Mouse (Mus musculus): ENCODE data around the gene Qrich1. TPM values are rescaled to one million over a fixed set of nuclear protein-coding genes. Genes with fewer than 3 reads are reported as not detected.

Qrich1 gene
- polyA plus RNA-seq, 1 experiment from 2014 or later: 111 TPM

- H3K9me3 ChIP-seq (replicated peaks): no peaks in the 10 kb centered on the region
- ATAC-seq (ENCODE audit: low FRiP score): no peak
- WGBS: 94% methylated on average over 19 of the region's 19 CpGs
- H3K9ac ChIP-seq (replicated peaks): no peak overlapping the region
- H3K27ac ChIP-seq (replicated peaks): no peak overlapping the region
- peaks cover 72% of the 10 kb centered on the region for H3K36me3 ChIP-seq
- H3K4me1 ChIP-seq: peaks cover 26% of the 10 kb centered on the region
- no peak overlapping the region for H3K4me2 ChIP-seq
- H3K27me3 ChIP-seq (replicated peaks): no peaks in the 10 kb centered on the region
- H3K4me3 ChIP-seq (replicated peaks): no peak overlapping the region
These were observed 22.3 kb upstream of the Qrich1 start for GRCm38 (mm10) chr9:108494146-108494825.

DNA sequence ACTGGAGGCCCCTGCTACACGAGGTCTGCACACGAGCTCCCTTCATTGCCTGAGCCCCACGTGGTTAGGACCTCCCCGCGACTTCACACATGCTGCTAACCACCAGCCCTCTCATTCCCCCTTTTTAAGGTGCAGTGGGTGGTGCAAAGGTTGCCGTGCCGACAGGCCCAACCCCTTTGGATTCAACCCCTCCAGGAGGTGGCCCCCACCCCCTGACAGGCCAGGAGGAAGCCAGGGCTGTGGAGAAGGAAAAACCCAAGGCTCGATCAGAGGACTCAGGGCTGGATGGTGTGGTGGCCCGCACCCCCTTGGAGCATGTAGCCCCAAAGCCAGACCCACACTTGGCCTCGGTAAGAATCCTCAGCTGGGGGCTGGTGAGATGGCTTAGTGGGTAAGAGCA is 21.7 kb upstream of the Qrich1 start:
- Histone ChIP-seq H3K4me2 (no peak overlapping the region), H3K9ac (replicated peaks) (no peak overlapping the region), H3K4me3 (replicated peaks) (no peak overlapping the region), H3K9me3 (replicated peaks) (no peaks in the 10 kb centered on the region), H3K27ac (replicated peaks) (no peak overlapping the region), H3K27me3 (replicated peaks) (no peaks in the 10 kb centered on the region), H3K36me3 (peaks cover 78% of the 10 kb centered on the region), H3K4me1 (peaks cover 20% of the 10 kb centered on the region)
- no peak for ATAC-seq (ENCODE audit: low FRiP score)
- 85% methylated on average over 10 of the region's 10 CpGs for WGBS

DNA sequence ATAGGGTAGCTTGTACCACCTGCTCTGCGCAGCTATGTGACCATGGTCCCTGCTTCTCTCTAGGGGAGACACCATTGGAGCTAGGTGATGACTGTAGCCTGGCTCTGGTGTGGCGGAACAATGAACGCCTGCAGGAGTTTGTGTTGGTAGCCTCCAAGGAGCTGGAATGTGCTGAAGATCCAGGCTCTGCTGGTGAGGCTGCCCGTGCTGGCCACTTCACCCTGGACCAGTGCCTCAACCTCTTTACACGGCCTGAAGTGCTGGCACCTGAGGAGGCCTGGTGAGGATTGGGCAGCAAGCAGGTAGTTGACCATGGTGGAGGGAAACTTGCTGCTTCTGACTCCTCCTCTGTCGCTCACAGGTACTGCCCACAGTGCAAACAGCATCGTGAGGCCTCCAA is 17.4 kb upstream of the Qrich1 start:
- Histone ChIP-seq H3K4me3 (replicated peaks) (no peak overlapping the region), H3K27me3 (replicated peaks) (no peaks in the 10 kb centered on the region), H3K4me2 (no peak overlapping the region), H3K36me3 (peaks cover 93% of the 10 kb centered on the region), H3K27ac (replicated peaks) (no peak overlapping the region), H3K9me3 (replicated peaks) (no peaks in the 10 kb centered on the region), H3K4me1 (no peaks in the 10 kb centered on the region), H3K9ac (replicated peaks) (no peak overlapping the region)
- over 99% methylated on average over 7 of the region's 7 CpGs for WGBS
- no peak for ATAC-seq (ENCODE audit: low FRiP score)

DNA sequence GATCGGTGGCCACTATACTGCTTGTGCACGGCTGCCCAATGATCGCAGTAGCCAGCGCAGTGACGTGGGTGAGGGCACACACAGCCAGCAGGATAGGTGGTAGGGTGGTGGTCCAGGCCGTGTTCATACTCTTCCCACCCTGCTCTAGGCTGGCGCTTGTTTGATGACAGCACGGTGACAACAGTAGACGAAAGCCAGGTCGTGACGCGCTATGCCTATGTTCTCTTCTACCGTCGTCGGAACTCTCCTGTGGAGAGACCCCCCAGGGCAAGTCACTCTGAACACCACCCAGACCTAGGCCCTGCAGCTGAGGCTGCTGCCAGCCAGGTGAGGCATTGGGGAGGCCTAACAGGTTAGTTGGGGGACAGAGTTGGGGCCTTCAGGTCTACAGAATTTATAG is 16.7 kb upstream of the Qrich1 start:
- H3K36me3 ChIP-seq: peaks cover 85% of the 10 kb centered on the region
- H3K9ac ChIP-seq (replicated peaks): no peak overlapping the region
- no peak for ATAC-seq (ENCODE audit: low FRiP score)
- no peak overlapping the region for H3K27ac ChIP-seq (replicated peaks)
- H3K4me2 ChIP-seq: no peak overlapping the region
- H3K9me3 ChIP-seq (replicated peaks): no peaks in the 10 kb centered on the region
- no peaks in the 10 kb centered on the region for H3K27me3 ChIP-seq (replicated peaks)
- 96% methylated on average over 15 of the region's 15 CpGs for WGBS
- no peaks in the 10 kb centered on the region for H3K4me1 ChIP-seq
- no peak overlapping the region for H3K4me3 ChIP-seq (replicated peaks)

- Histone ChIP-seq H3K4me3 (replicated peaks) (no peak overlapping the region; the same call in 1 of the 2 replicates), H3K36me3 (peaks cover 35% of the 10 kb centered on the region), H3K4me2 (peak overlapping the region; percentile 88), H3K27ac (replicated peaks) (no peak overlapping the region; the same call in 1 of the 2 replicates), H3K27me3 (replicated peaks) (no peaks in the 10 kb centered on the region), H3K9me3 (replicated peaks) (no peaks in the 10 kb centered on the region), H3K4me1 (peaks cover 25% of the 10 kb centered on the region), H3K9ac (replicated peaks) (no peak overlapping the region)
- no peak for ATAC-seq (ENCODE audit: low FRiP score)
- 90% methylated on average over 7 of the region's 7 CpGs for WGBS
These were observed 9.7 kb upstream of the Qrich1 start for GRCm38 (mm10) chr9:108506901-108507300.

- WGBS: under 1% methylated on average over 37 of the region's 37 CpGs
- ATAC-seq (ENCODE audit: low FRiP score): peak; percentile 97
- H3K9ac ChIP-seq (replicated peaks): peak within 1 kb of the TSS; percentile 60
These were observed 8.8 kb upstream of the Qrich1 start, which contains the start of gene Qars for GRCm38 (mm10) chr9:108507619-108508434. TSS of gene Qars (plus strand) at chr9:108507706.

DNA sequence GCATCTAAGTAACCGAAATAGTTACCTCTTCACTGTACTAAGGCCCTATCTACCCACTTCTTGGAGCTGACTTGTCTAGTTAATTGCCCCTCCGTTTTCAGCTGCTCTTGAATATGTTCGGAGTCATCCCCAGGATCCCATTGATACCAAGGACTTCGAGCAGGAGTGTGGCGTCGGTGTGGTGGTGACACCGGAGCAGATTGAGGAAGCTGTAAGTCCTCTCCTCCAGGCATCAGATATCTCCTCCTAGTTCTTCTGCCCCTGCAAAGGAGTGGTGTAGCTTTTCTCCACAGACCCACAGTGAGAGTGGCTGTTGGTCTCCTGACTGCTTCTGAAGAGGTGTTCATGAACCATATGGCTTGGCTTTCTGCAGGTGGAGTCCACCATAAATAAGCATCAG is 7.8 kb upstream of the Qrich1 start:
- Histone ChIP-seq H3K9ac (replicated peaks) (peak overlapping the region; percentile 60), H3K36me3 (peaks cover 38% of the 10 kb centered on the region), H3K4me2 (peak overlapping the region; percentile 88), H3K9me3 (replicated peaks) (no peaks in the 10 kb centered on the region), H3K4me3 (replicated peaks) (peak overlapping the region; percentile 77), H3K4me1 (peaks cover 25% of the 10 kb centered on the region), H3K27me3 (replicated peaks) (no peaks in the 10 kb centered on the region), H3K27ac (replicated peaks) (no peak overlapping the region)
- whole genome bisulfite sequencing: 87% methylated on average over 7 of the region's 7 CpGs
- no peak for ATAC-seq (ENCODE audit: low FRiP score)

More at GRCm38 (mm10) chr9:108507619-108508434, 8.8 kb upstream of the Qrich1 start, which contains the start of gene Qars:
- Histone ChIP-seq H3K4me1 (peaks cover 25% of the 10 kb centered on the region), H3K9me3 (replicated peaks) (no peaks in the 10 kb centered on the region), H3K4me2 (peak within 1 kb of the TSS; percentile 88), H3K27ac (replicated peaks) (peak within 1 kb of the TSS; percentile 89), H3K4me3 (replicated peaks) (peak within 1 kb of the TSS; percentile 77), H3K36me3 (peaks cover 36% of the 10 kb centered on the region), H3K27me3 (replicated peaks) (no peaks in the 10 kb centered on the region)

GRCm38 (mm10) chr9:108517253-108517930 is 786 bp downstream of the Qrich1 start:
- peak; percentile 77 for ATAC-seq (ENCODE audit: low FRiP score)
- WGBS: under 1% methylated on average over 78 of the region's 95 CpGs
- Histone ChIP-seq H3K4me1 (peaks cover 38% of the 10 kb centered on the region), H3K36me3 (peaks cover 34% of the 10 kb centered on the region), H3K9me3 (replicated peaks) (no peaks in the 10 kb centered on the region), H3K4me2 (peak overlapping the region; percentile 90), H3K4me3 (replicated peaks) (peak overlapping the region; percentile 94), H3K9ac (replicated peaks) (peak overlapping the region; percentile 94), H3K27me3 (replicated peaks) (no peaks in the 10 kb centered on the region), H3K27ac (replicated peaks) (peak overlapping the region; percentile 100)

DNA sequence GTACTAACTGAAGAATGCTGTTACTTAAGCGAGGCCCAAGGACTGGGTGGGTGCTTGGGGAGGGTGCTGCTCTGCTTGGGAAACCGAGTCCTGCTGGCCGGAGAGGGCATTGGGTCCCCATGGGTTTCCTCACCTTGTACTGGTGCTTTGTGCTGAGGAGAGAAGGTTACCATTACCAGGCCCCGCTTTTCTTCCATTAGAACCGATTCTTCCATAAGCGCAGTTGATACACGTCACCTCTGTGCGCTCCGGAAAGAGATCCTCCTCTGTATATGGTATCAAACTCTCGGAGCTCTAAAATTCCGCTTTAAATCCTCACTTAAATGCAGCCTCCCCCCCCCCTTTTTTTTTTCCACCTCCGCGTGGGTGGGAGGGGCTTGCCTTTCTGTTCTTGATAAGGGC is 1.3 kb downstream of the Qrich1 start:
- under 1% methylated on average over 13 of the region's 13 CpGs for WGBS
- peaks cover 29% of the 10 kb centered on the region for H3K36me3 ChIP-seq
- ATAC-seq (ENCODE audit: low FRiP score): peak; percentile 11; the same call in 1 of the 2 replicates
- peak overlapping the region; percentile 100 for H3K27ac ChIP-seq (replicated peaks)
- no peaks in the 10 kb centered on the region for H3K27me3 ChIP-seq (replicated peaks)
- H3K4me2 ChIP-seq: peak overlapping the region; percentile 90
- H3K9me3 ChIP-seq (replicated peaks): no peaks in the 10 kb centered on the region
- H3K9ac ChIP-seq (replicated peaks): peak overlapping the region; percentile 94
- H3K4me3 ChIP-seq (replicated peaks): peak overlapping the region; percentile 94
- H3K4me1 ChIP-seq: peaks cover 38% of the 10 kb centered on the region

- Histone ChIP-seq H3K9ac (replicated peaks) (no peak overlapping the region), H3K9me3 (replicated peaks) (no peaks in the 10 kb centered on the region), H3K36me3 (no peaks in the 10 kb centered on the region), H3K27ac (replicated peaks) (no peak overlapping the region), H3K4me2 (no peak overlapping the region), H3K4me1 (peaks cover 33% of the 10 kb centered on the region), H3K4me3 (replicated peaks) (no peak overlapping the region), H3K27me3 (replicated peaks) (no peaks in the 10 kb centered on the region)
- WGBS: 94% methylated on average over 2 of the region's 2 CpGs
- ATAC-seq (ENCODE audit: low FRiP score): no peak
These were observed 5.0 kb downstream of the Qrich1 start for GRCm38 (mm10) chr9:108521604-108522003.

DNA sequence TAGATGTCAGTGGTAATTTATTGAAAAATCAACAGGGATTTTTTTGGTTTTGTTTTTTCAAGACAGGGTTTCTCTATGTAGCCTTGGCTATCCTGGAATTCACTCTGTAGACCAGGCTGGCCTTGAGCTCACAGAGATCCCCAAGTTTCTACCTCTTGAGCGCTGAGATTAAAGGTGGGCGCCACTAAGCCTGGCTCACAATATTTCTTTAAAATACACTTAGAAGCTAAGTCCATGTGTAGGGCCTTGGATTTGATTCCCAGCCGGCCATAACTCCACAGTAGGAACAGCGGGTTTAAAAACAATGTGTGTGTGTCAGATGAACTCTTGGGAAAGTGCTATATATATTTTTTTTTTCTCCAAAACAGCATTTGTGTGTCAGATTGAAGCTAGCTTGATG is 6.7 kb downstream of the Qrich1 start:
- Histone ChIP-seq H3K27ac (replicated peaks) (no peak overlapping the region), H3K9ac (replicated peaks) (no peak overlapping the region), H3K27me3 (replicated peaks) (no peaks in the 10 kb centered on the region), H3K4me1 (peaks cover 33% of the 10 kb centered on the region), H3K4me3 (replicated peaks) (no peak overlapping the region), H3K36me3 (peaks cover 2% of the 10 kb centered on the region; the same call in 1 of the 2 replicates), H3K9me3 (replicated peaks) (no peaks in the 10 kb centered on the region), H3K4me2 (no peak overlapping the region)
- 95% methylated on average over 4 of the region's 4 CpGs for WGBS
- ATAC-seq (ENCODE audit: low FRiP score): no peak

Measured in neural tube, embryonic 15.5 days (tissue).